Mouse (Mus musculus): ENCODE measurements at regions not wholly inside any gene's neighbourhood (a gene's known extent, or its start where the extent isn't known, plus 50 kb on each side); places are given as distances from the start of the nearest gene placed in this dataset.

GRCm38 (mm10) chr11:52618646-52619045, 145.8 kb upstream of the Fstl4 start:
- DNase-seq (ENCODE audit: extremely low spot score in 1 of 2, low spot score in 1 of 2), result no peak

GRCm38 (mm10) chr11:52622861-52623260, 141.6 kb upstream of the Fstl4 start:
- no peak for DNase-seq (ENCODE audit: extremely low spot score in 1 of 2, low spot score in 1 of 2)

GRCm38 (mm10) chr11:52628875-52629274, 135.6 kb upstream of the Fstl4 start:
- DNase-seq (ENCODE audit: extremely low spot score in 1 of 2, low spot score in 1 of 2), result no peak

- DNase-seq (ENCODE audit: extremely low spot score in 1 of 2, low spot score in 1 of 2), result no peak
Measured at GRCm38 (mm10) chr11:52629776-52630175, 134.7 kb upstream of the Fstl4 start.

GRCm38 (mm10) chr11:52631579-52631978, 132.9 kb upstream of the Fstl4 start:
- no peak for DNase-seq (ENCODE audit: extremely low spot score in 1 of 2, low spot score in 1 of 2)

GRCm38 (mm10) chr11:52634189-52634588, 130.2 kb upstream of the Fstl4 start:
- no peak for DNase-seq (ENCODE audit: extremely low spot score in 1 of 2, low spot score in 1 of 2)

GRCm38 (mm10) chr11:52635716-52636389, 128.6 kb upstream of the Fstl4 start:
- DNase-seq (ENCODE audit: extremely low spot score in 1 of 2, low spot score in 1 of 2), result no peak

- no peak for DNase-seq (ENCODE audit: extremely low spot score in 1 of 2, low spot score in 1 of 2)
Measured at GRCm38 (mm10) chr11:52638939-52639338, 125.5 kb upstream of the Fstl4 start.

GRCm38 (mm10) chr11:52641725-52642338, 122.6 kb upstream of the Fstl4 start:
- DNase-seq (ENCODE audit: extremely low spot score in 1 of 2, low spot score in 1 of 2), result peak in 1 of 2 experiments; percentile 55

GRCm38 (mm10) chr11:52644081-52644768, 120.2 kb upstream of the Fstl4 start:
- DNase-seq (ENCODE audit: extremely low spot score in 1 of 2, low spot score in 1 of 2), result no peak

- peak; percentile 50 to 69 for DNase-seq (ENCODE audit: extremely low spot score in 1 of 2, low spot score in 1 of 2)
Measured at GRCm38 (mm10) chr11:52648176-52648839, 116.1 kb upstream of the Fstl4 start.

GRCm38 (mm10) chr11:52648849-52649400, 115.5 kb upstream of the Fstl4 start:
- DNase-seq (ENCODE audit: extremely low spot score in 1 of 2, low spot score in 1 of 2), result peak; percentile 56 to 74

- peak in 1 of 2 experiments; percentile 35 for DNase-seq (ENCODE audit: extremely low spot score in 1 of 2, low spot score in 1 of 2)
Measured at GRCm38 (mm10) chr11:52654640-52655039, 109.8 kb upstream of the Fstl4 start.

- no peak for DNase-seq (ENCODE audit: extremely low spot score in 1 of 2, low spot score in 1 of 2)
Measured at GRCm38 (mm10) chr11:52655720-52656474, 108.5 kb upstream of the Fstl4 start.

GRCm38 (mm10) chr11:52661234-52661633, 103.2 kb upstream of the Fstl4 start:
- no peak for DNase-seq (ENCODE audit: extremely low spot score in 1 of 2, low spot score in 1 of 2)

- no peak for DNase-seq (ENCODE audit: extremely low spot score in 1 of 2, low spot score in 1 of 2)
Measured at GRCm38 (mm10) chr11:52661894-52662593, 102.4 kb upstream of the Fstl4 start.

- peak; percentile 55 to 74 for DNase-seq (ENCODE audit: extremely low spot score in 1 of 2, low spot score in 1 of 2)
Measured at GRCm38 (mm10) chr11:52665343-52665742, 99.1 kb upstream of the Fstl4 start.

- DNase-seq (ENCODE audit: extremely low spot score in 1 of 2, low spot score in 1 of 2), result no peak
Measured at GRCm38 (mm10) chr11:52675022-52675421, 89.4 kb upstream of the Fstl4 start.

GRCm38 (mm10) chr11:52678259-52678658, 86.2 kb upstream of the Fstl4 start:
- DNase-seq (ENCODE audit: extremely low spot score in 1 of 2, low spot score in 1 of 2), result no peak

- DNase-seq (ENCODE audit: extremely low spot score in 1 of 2, low spot score in 1 of 2), result no peak
Measured at GRCm38 (mm10) chr11:52685436-52685835, 79.0 kb upstream of the Fstl4 start.

Data from frontal cortex, adult 2 months (tissue).